Mouse (Mus musculus): ENCODE measurements around the gene Ifna13.

DNA sequence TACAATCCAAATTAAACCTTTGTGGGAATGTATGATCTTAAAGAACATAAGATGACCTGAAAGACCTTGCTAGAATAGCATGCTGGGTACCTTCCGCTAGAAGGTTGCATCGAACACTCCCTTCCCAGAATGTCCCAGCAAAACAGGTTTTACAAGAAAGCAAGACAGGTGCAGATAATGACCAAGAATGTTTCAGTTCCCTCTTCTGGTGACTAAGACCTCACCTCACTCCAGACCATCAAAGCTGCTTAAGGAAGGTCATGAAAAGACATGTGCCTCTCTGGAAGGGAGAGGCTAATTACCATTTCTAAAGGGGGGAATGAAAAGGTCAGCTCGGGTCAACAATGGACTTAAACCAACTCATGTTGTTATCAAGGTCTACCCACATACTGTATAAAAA lies 9.4 kb upstream of the Ifna13 start:
- TF ChIP-seq CTCF (IDR thresholded peaks at IDR 0.05; ENCODE audit: control insufficient read depth, insufficient read depth, insufficient read length) (no peak), USF1 (IDR thresholded peaks at IDR 0.05; ENCODE audit: low read depth) (no peak), MYOG (IDR thresholded peaks at IDR 0.05; ENCODE audit: control insufficient read depth, extremely low read depth, insufficient read length) (no peak), MAX (IDR thresholded peaks at IDR 0.05) (no peak)
